Comparison of ENCODE assay signal across 13 mouse cellular contexts in genomic region chr7:27364379-27364778, GRCm38 (mm10). TPM values are rescaled to one million over a fixed set of nuclear protein-coding genes. Genes with fewer than 3 reads are reported as not detected.
DNase-seq lines count a peak whose midpoint lies in the region; ATAC-seq and TF ChIP-seq lines count a peak whose summit lies in the region.
"Had no signal": no experiment of that assay in that cellular context is flagged by ENCODE, and none has a peak within 500 bp of the region (broad histone marks: within the 10 kb centered on the region; RNA-seq: fewer than 3 reads in every experiment).

No protein-coding gene starts in this region.

- 3% methylated on average over 29 of the region's 29 CpGs for WGBS in forebrain, embryonic 12.5 days
- WGBS in forebrain, embryonic 15.5 days: 3% methylated on average over 29 of the region's 29 CpGs
- WGBS in kidney, embryonic 15.5 days: 5% methylated on average over 29 of the region's 29 CpGs
- 7% methylated on average over 29 of the region's 29 CpGs for WGBS in intestine, embryonic 14.5 days

- no peaks in the 10 kb centered on the region for H3K36me3 ChIP-seq in forebrain, embryonic 12.5 days (replicated peaks)
- H3K36me3 ChIP-seq in forebrain, embryonic 15.5 days: no peaks in the 10 kb centered on the region; the same call in 1 of the 2 replicates
- H3K36me3 ChIP-seq in kidney, embryonic 15.5 days: no peaks in the 10 kb centered on the region
- peaks cover 12% of the 10 kb centered on the region for H3K36me3 ChIP-seq in E14TG2a.4 (ENCODE audit: insufficient read depth, low read length)
- no peaks in the 10 kb centered on the region for H3K36me3 ChIP-seq in intestine, embryonic 14.5 days (ENCODE audit: control insufficient read depth, insufficient read depth, low read length)
- H3K36me3 ChIP-seq: lung, embryonic 15.5 days had no signal

- TF ChIP-seq CTCF in E14TG2a.4 (conservative IDR thresholded peaks at IDR 0.05; ENCODE audit: low read length): no peak

- peaks cover 12% of the 10 kb centered on the region; the same call in 1 of the 2 replicates for H3K4me1 ChIP-seq in forebrain, embryonic 12.5 days
- H3K4me1 ChIP-seq in forebrain, embryonic 15.5 days: peaks cover 16% of the 10 kb centered on the region
- H3K4me1 ChIP-seq in kidney, embryonic 15.5 days: peaks cover 23% of the 10 kb centered on the region
- H3K4me1 ChIP-seq in E14TG2a.4 (replicated peaks; ENCODE audit: low read depth, low read length): peaks cover 83% of the 10 kb centered on the region
- peaks cover 4% of the 10 kb centered on the region; the same call in 1 of the 2 replicates for H3K4me1 ChIP-seq in intestine, embryonic 14.5 days (replicated peaks; ENCODE audit: control insufficient read depth, insufficient read depth, low read length)

- peak overlapping the region; percentile 16 for H3K4me3 ChIP-seq in forebrain, embryonic 12.5 days (replicated peaks)
- no peak overlapping the region for H3K4me3 ChIP-seq in forebrain, embryonic 15.5 days
- peak overlapping the region; percentile 20 for H3K4me3 ChIP-seq in kidney, embryonic 15.5 days (replicated peaks)
- H3K4me3 ChIP-seq in E14TG2a.4 (replicated peaks; ENCODE audit: low read length): peak overlapping the region; percentile 77
- peak overlapping the region; percentile 17 for H3K4me3 ChIP-seq in intestine, embryonic 14.5 days (ENCODE audit: low read depth, low read length)
- H3K4me3 ChIP-seq: lung, embryonic 15.5 days had no signal

- no peak overlapping the region for H3K27ac ChIP-seq in forebrain, embryonic 12.5 days
- H3K27ac ChIP-seq in forebrain, embryonic 15.5 days (replicated peaks): no peak overlapping the region
- no peak overlapping the region for H3K27ac ChIP-seq in kidney, embryonic 15.5 days
- no peak overlapping the region for H3K27ac ChIP-seq in intestine, embryonic 14.5 days (ENCODE audit: low read depth)
- H3K27ac ChIP-seq: lung, embryonic 15.5 days had no signal

- H3K9ac ChIP-seq in forebrain, embryonic 12.5 days: no peak overlapping the region
- H3K9ac ChIP-seq in forebrain, embryonic 15.5 days (replicated peaks): no peak overlapping the region
- H3K9ac ChIP-seq in kidney, embryonic 15.5 days: no peak overlapping the region
- no peak overlapping the region for H3K9ac ChIP-seq in intestine, embryonic 14.5 days (ENCODE audit: low read length)
- H3K9ac ChIP-seq: lung, embryonic 15.5 days had no signal

- no peaks in the 10 kb centered on the region for H3K9me3 ChIP-seq in forebrain, embryonic 12.5 days
- H3K9me3 ChIP-seq in forebrain, embryonic 15.5 days: no peaks in the 10 kb centered on the region
- H3K9me3 ChIP-seq in kidney, embryonic 15.5 days (replicated peaks): no peaks in the 10 kb centered on the region
- H3K9me3 ChIP-seq in E14TG2a.4 (ENCODE audit: low read length): no peaks in the 10 kb centered on the region
- H3K9me3 ChIP-seq in intestine, embryonic 14.5 days (ENCODE audit: control insufficient read depth, low read length): no peaks in the 10 kb centered on the region
- H3K9me3 ChIP-seq: lung, embryonic 15.5 days had no signal

- ATAC-seq in forebrain, embryonic 12.5 days (ENCODE audit: low FRiP score): no peak
- no peak for ATAC-seq in forebrain, embryonic 15.5 days (replicated peaks)
- ATAC-seq in kidney, embryonic 15.5 days (replicated peaks; ENCODE audit: low FRiP score): no peak
- ATAC-seq in intestine, embryonic 14.5 days (replicated peaks; ENCODE audit: low FRiP score, low TSS enrichment, low read depth): no peak
- no peak for ATAC-seq in erythroblast, adult 5-6 weeks (replicated peaks; ENCODE audit: low FRiP score, poor library complexity, severe bottlenecking)

- no peak for DNase-seq in kidney, postnatal 25 days
- DNase-seq in intestine, embryonic 14.5 days (ENCODE audit: low spot score): no peak
- DNase-seq in MN1 (ENCODE audit: low spot score): no peak
- DNase-seq: right cerebral cortex, postnatal 14 days; thymus, adult 18-20 months had no signal

- peaks cover 80% of the 10 kb centered on the region for H3K27me3 ChIP-seq in forebrain, embryonic 12.5 days
- H3K27me3 ChIP-seq in forebrain, embryonic 15.5 days: peaks cover 68% of the 10 kb centered on the region
- H3K27me3 ChIP-seq in kidney, embryonic 15.5 days: peaks cover 72% of the 10 kb centered on the region
- peaks cover 35% of the 10 kb centered on the region for H3K27me3 ChIP-seq in E14TG2a.4 (ENCODE audit: insufficient read depth, low read length)
- peaks cover 64% of the 10 kb centered on the region for H3K27me3 ChIP-seq in intestine, embryonic 14.5 days (replicated peaks; ENCODE audit: control insufficient read depth, insufficient read depth, low read length)

- H3K4me2 ChIP-seq in forebrain, embryonic 12.5 days: no peak overlapping the region
- no peak overlapping the region for H3K4me2 ChIP-seq in forebrain, embryonic 15.5 days (replicated peaks)
- H3K4me2 ChIP-seq in kidney, embryonic 15.5 days: peak overlapping the region; percentile 35
- H3K4me2 ChIP-seq in intestine, embryonic 14.5 days (ENCODE audit: low read length): no peak overlapping the region
- H3K4me2 ChIP-seq: lung, embryonic 15.5 days had no signal

RNA-seq across cellular contexts. Expression of gene Gm20479, which starts 7.2 kb away (rescaled TPM):
- polyA plus RNA-seq in forebrain, embryonic 12.5 days (2016; fragmentation: Nextera tagmentation; extraction: Ambion mirVana): 1.5 TPM in 1 of 2 replicates, not detected in the other
- 0.46 TPM in 1 of 2 replicates, not detected in the other for polyA plus RNA-seq in forebrain, embryonic 15.5 days (2015; fragmentation: Nextera tagmentation; extraction: Ambion mirVana)
- 1.9 TPM in 1 of 2 replicates, not detected in the other for polyA plus RNA-seq in kidney, embryonic 15.5 days (2015; fragmentation: Nextera tagmentation; extraction: Ambion mirVana)
- polyA plus RNA-seq in intestine, embryonic 14.5 days (2014; fragmentation: Nextera tagmentation; extraction: Ambion mirVana): 0.50 and 1.2 TPM in 2 replicates
- not detected in 2 replicates for total RNA-seq in erythroblast, adult 5-6 weeks (2015; ENCODE audit: low replicate concordance)
- total RNA-seq in erythroblast, adult 5-6 weeks (2017; ENCODE audit: low replicate concordance): not detected in 2 replicates
- total RNA-seq: layer of hippocampus, postnatal 25 days had no signal
- polyA plus RNA-seq: C2C12 had no signal

RNA-seq across cellular contexts. Expression of gene Shkbp1, which starts 8.6 kb away (rescaled TPM):
- polyA plus RNA-seq in forebrain, embryonic 12.5 days (2016; fragmentation: Nextera tagmentation; extraction: Ambion mirVana): 77.1 and 81.2 TPM in 2 replicates
- polyA plus RNA-seq in forebrain, embryonic 15.5 days (2015; fragmentation: Nextera tagmentation; extraction: Ambion mirVana): 90.2 and 91.5 TPM in 2 replicates
- polyA plus RNA-seq in kidney, embryonic 15.5 days (2015; fragmentation: Nextera tagmentation; extraction: Ambion mirVana): 43.6 and 53.1 TPM in 2 replicates
- polyA plus RNA-seq in intestine, embryonic 14.5 days (2014; fragmentation: Nextera tagmentation; extraction: Ambion mirVana): 39.8 and 40.0 TPM in 2 replicates
- 9.0 and 13.3 TPM in 2 replicates for total RNA-seq in erythroblast, adult 5-6 weeks (2015; ENCODE audit: low replicate concordance)
- 3.4 and 10.0 TPM in 2 replicates for total RNA-seq in erythroblast, adult 5-6 weeks (2017; ENCODE audit: low replicate concordance)

RNA-seq across cellular contexts. Expression of gene Ltbp4, which starts 26.9 kb away (rescaled TPM):
- 12.4 and 16.5 TPM in 2 replicates for polyA plus RNA-seq in forebrain, embryonic 12.5 days (2016; fragmentation: Nextera tagmentation; extraction: Ambion mirVana)
- polyA plus RNA-seq in forebrain, embryonic 15.5 days (2015; fragmentation: Nextera tagmentation; extraction: Ambion mirVana): 13.3 and 15.0 TPM in 2 replicates
- 31.0 and 41.7 TPM in 2 replicates for polyA plus RNA-seq in kidney, embryonic 15.5 days (2015; fragmentation: Nextera tagmentation; extraction: Ambion mirVana)
- polyA plus RNA-seq in intestine, embryonic 14.5 days (2014; fragmentation: Nextera tagmentation; extraction: Ambion mirVana): 97.9 and 110 TPM in 2 replicates
- total RNA-seq in erythroblast, adult 5-6 weeks (2015; ENCODE audit: low replicate concordance): not detected in 2 replicates
- total RNA-seq in erythroblast, adult 5-6 weeks (2017; ENCODE audit: low replicate concordance): 1.2 TPM in 1 of 2 replicates, not detected in the other
